Mouse (Mus musculus) erythroblast, adult 5-6 weeks (primary cell): ENCODE results near the gene Mycbpap. TPM values are rescaled to one million over a fixed set of nuclear protein-coding genes. Genes with fewer than 3 reads are reported as not detected.

Experiments used
- ATAC-seq: replicated peaks from 2 replicates; pipeline ENCODE4 v1.8.0; 2016; ENCODE audit warnings: moderate number of reproducible peaks, mild to moderate bottlenecking, moderate TSS enrichment, inconsistent platforms; ENCODE audit not compliant: poor library complexity, low FRiP score, severe bottlenecking
- total RNA-seq, 2 experiments: library from RNA; stranded (forward) in 1 of 2; stranded (reverse) in 1 of 2; fragments of 150-400 nt in 1 of 2; fragments of 200-764, 138-1000 nt in 1 of 2; gene quantifications; 2 replicates each; pipeline versions ENCODE4 v1.2.3 to v1.2.4; 2015 to 2017; ENCODE audit warnings: low replicate concordance in 2 of 2

The Mycbpap gene
- total RNA-seq, 2 experiments from 2014 or later = not detected

GRCm38 (mm10) chr11:94484636-94485035 is 36.9 kb downstream of the Mycbpap start:
- no peak for ATAC-seq

GRCm38 (mm10) chr11:94483921-94484320 is 37.6 kb downstream of the Mycbpap start:
- ATAC-seq = no peak

- no peak for ATAC-seq
Observed at GRCm38 (mm10) chr11:94483436-94483835, 38.1 kb downstream of the Mycbpap start.

- no peak for ATAC-seq
Observed at GRCm38 (mm10) chr11:94482738-94483137, 38.8 kb downstream of the Mycbpap start.

GRCm38 (mm10) chr11:94481963-94482362 is 39.6 kb downstream of the Mycbpap start:
- no peak for ATAC-seq

GRCm38 (mm10) chr11:94480382-94480781 is 41.2 kb downstream of the Mycbpap start:
- ATAC-seq = no peak

- no peak for ATAC-seq
Observed at GRCm38 (mm10) chr11:94477651-94478050, 43.9 kb downstream of the Mycbpap start.

GRCm38 (mm10) chr11:94475722-94476121 is 45.8 kb downstream of the Mycbpap start:
- no peak for ATAC-seq

- ATAC-seq = no peak
Observed at GRCm38 (mm10) chr11:94474544-94474910, 47.0 kb downstream of the Mycbpap start.

- peak; percentile 85 for ATAC-seq
Observed at GRCm38 (mm10) chr11:94473707-94474543, 47.6 kb downstream of the Mycbpap start, which contains the start of gene Cacna1g. Gene Cacna1g, minus strand, starts transcription at chr11:94474198.

- ATAC-seq = no peak
Observed at GRCm38 (mm10) chr11:94472916-94473706, 48.4 kb downstream of the Mycbpap start.

GRCm38 (mm10) chr11:94472585-94472915 is 49.0 kb downstream of the Mycbpap start:
- ATAC-seq = no peak

GRCm38 (mm10) chr11:94471740-94472584 is 49.6 kb downstream of the Mycbpap start:
- ATAC-seq = no peak

GRCm38 (mm10) chr11:94470391-94470790 is 51.2 kb downstream of the Mycbpap start:
- no peak for ATAC-seq

- ATAC-seq = no peak
Observed at GRCm38 (mm10) chr11:94469136-94470064, 52.1 kb downstream of the Mycbpap start.

- ATAC-seq = no peak
Observed at GRCm38 (mm10) chr11:94468582-94469064, 52.9 kb downstream of the Mycbpap start.

- no peak for ATAC-seq
Observed at GRCm38 (mm10) chr11:94466333-94466855, 55.1 kb downstream of the Mycbpap start.

GRCm38 (mm10) chr11:94464170-94464569 is 57.4 kb downstream of the Mycbpap start:
- ATAC-seq = no peak

- no peak for ATAC-seq
Observed at GRCm38 (mm10) chr11:94461856-94462255, 59.7 kb downstream of the Mycbpap start.
